Mouse (Mus musculus): ENCODE measurements around the gene St3gal3.

- TF ChIP-seq CTCF (IDR thresholded peaks at IDR 0.05; ENCODE audit: low read depth, low read length) (no peak), POLR2A (IDR thresholded peaks at IDR 0.05; ENCODE audit: extremely low read depth, insufficient read depth, low read length) (no peak)
Measured at GRCm38 (mm10) chr4:118108779-118109178, 25.9 kb downstream of the St3gal3 start.

Data from liver, adult 2 months (tissue).